Mouse (Mus musculus): ENCODE measurements around the gene Cyb5rl. TPM values are rescaled to one million over a fixed set of nuclear protein-coding genes. Genes with fewer than 3 reads are reported as not detected.

Cyb5rl gene
- total RNA-seq (2021), result 10 to 100 TPM; 19.3 to 21.4 TPM

DNA sequence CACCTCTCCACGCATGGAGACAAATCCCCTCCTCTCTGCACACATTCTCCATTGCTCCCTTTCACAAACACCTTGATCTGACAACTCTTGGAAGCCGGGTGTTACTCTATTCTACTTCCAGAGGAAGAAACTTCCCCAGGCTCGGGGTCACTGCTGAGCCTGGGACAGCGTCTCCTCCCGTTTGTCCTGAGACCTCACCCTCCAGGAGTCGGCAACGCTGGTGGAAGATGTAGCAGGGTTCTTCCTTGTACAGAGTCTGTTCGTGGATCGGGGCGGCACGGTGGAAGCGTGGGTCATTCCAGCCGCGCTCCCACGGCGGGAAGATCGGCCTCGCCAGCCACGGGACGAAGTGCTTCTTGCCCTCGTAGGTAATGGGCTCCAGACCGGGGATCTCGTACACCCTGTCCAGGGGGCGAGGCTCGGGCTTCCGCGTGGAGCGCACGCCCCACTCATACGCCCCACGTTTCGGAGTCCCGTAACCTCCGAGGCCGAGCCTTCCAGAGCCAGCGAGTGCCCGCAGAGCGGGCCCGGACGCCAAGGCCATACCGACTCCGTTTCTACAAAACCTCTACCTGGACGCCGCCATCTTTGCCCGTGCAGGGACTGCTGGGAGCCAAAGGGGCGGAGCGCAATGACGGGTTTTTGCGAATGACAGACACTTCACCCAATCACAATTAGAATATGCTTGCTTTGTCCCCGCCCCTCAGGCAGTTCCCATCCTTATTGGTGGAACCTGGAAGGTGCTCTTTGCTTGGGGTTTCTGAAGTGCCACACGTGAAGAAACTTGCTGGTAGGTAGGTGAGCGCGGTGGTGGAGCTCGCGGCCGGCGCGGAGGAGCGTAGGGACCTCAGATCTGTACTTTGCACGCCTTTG is at the start of gene Cyb5rl, which contains the start of gene Mrpl37:
TSS of gene Cyb5rl (plus strand) at position 737 of the 873 bp plus-strand sequence.
TSS of gene Mrpl37 (minus strand) at position 617 of the 873 bp plus-strand sequence.
- peak; percentile 95 to 98 for DNase-seq
- intact Hi-C loops (cut with DNase I), result loop anchor here (2.0 to 5.0 kb wide), 3 partner anchors 96 to 228 kb away; partner anchors contain the start of gene Ssbp3

DNA sequence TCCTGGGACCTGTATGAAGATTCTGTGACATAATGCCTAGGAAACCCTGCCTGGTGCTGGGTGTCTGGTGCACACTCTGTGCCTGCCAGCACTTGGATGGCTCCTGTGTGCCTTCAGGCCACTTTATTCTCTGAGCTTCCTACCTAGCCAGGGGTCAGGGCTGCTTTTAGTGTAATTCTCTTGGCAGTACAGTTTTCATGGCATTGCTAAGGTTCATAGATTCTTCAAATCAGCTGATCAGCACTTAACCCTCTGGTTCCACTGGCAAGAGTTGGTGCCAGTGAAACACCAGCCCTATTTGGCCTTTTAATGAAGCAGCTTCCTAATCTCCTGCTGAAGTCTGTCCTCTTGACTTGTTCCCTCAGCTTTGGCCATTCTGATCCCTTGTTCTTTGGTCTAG is 49.5 kb upstream of the Cyb5rl start:
- no peak for DNase-seq
- intact Hi-C loops (cut with DNase I), result no loop called here

DNA sequence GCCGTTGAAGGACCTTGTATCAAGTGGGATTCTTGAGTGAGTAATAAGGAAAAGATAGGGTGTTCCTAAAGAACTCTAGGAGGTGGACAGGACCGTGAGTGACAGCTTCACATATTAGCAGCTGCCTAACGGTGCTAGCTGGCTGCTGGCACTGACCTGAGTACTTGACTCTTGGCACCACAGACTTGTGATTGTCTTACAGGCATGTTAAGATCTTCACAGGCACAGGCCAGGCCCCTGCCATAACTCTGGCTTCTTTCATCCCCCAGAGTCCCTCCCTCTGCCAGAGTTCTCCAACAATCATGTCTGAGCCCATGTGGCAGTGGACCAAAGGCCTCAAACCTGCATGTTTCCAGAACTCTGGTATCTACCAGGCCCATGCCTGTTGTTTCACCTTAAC is 48.3 kb upstream of the Cyb5rl start:
- intact Hi-C loops (cut with DNase I), result no loop called here
- DNase-seq, result peak; percentile 34 to 37

DNA sequence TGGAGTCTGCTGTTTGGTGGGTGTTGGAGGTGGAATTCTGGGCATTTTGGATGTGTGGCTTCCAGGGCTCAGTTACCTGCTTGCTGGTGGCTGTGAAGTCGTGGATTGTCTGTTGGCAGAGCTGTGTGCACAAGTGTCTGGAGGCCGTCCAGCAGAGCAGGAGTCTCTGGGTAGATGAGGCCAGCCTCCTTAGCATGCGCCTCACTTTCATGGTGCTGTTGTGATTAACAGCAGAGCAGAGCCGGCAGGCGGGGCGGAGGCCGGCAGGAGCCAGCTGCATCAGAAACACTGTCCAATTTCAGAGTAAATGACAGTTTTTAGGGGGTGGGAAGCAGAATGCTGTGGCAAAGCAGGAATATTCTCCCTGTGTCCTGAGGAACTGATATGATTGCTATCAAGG is 47.8 kb upstream of the Cyb5rl start:
- DNase-seq, result peak; percentile 24 to 37
- intact Hi-C loops (cut with DNase I), result no loop called here

DNA sequence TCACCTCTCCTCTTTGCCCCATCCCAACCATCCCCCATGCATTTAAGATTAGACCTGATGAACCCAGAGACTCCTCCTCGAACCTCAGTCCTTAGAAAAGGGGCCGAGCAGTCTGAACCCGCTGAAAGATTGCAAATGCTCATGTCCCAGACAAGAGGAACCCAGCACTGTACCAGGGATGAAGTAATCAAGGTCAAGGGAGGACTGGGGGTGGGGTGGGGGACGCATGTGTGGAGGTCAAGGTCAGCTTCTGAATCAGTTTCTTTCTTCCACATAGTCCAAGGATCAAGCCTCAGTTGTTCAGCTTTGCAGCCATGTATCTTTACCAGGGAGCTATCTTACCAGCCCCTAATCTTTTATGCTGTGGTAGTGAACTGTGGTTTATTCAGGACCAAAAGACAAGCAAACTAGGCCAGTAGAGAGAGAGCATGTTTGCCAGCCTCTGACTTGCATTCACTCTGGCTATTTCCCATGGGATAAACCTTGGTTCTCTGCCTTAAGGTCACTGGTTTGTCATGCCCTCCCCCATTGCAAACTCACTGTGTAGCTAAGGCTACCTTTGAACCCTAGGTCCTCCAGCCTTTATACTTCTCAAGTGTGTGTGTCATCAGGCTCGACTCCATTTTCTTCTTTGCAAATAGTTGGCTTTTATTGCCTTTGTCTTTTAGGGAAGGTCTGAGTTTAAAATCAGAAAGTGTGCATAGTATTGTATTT is 46.3 kb upstream of the Cyb5rl start:
- intact Hi-C loops (cut with DNase I), result no loop called here

DNA sequence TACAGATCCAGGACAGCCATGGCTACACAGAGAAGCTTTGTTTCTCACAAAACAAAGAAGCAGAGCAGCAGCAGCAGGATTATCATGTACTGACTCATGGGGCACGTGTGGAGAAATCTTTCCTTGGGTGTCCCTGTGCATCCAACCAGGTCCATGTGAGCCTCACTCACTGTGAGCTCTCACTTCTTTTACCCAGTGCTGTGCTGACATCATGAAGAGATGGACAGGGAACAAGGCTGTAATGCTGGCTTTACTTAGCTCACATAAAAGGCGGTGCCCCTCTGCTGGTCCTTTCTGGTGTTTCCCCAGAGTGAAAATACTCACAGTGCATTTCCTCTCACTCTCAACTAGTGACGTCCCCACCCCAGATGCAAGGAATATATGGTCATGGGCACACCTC is 45.3 kb upstream of the Cyb5rl start:
- intact Hi-C loops (cut with DNase I), result no loop called here
- no peak for DNase-seq

More for the DNA sequence above, 46.3 kb upstream of the Cyb5rl start:
- DNase-seq, result no peak

DNA sequence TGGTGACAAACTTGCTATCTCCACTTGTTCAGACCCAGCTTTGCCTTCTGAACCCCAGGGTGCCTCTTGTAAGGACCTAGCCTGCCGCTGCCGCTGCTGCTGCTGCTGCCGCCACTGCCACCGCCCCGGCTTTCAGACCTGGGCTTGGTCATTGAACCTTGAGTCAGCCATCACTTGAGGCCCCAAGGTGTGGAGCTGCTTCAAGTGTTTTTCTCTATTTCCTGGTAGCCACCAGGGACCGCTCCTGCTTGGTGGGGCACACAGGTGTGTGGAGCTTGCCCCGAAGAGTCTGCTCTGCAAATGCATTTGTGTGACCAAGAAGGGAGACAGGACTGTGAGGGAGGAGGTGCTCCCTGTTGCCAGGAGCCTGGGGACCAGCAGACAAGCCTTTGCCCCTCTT is 41.9 kb upstream of the Cyb5rl start:
- intact Hi-C loops (cut with DNase I), result no loop called here
- DNase-seq, result no peak

DNA sequence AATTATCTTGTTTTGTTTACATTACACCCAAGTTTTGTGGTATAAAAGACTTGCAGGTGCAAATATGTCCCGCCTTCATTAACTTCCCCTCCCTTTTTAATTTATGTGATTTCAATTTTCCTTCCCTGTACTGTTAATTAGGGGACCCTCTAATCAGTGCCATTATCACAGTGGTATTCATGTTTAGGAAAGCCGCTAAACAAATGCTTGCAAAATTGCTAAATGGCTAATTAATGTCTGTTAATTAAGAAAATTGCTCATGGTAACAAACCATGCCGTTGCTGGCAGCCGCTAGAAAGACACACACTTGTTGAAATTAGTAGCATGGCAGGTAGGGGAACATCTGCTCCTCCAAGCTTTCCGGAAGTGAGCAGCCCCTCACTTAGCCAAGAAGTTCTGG is 41.4 kb upstream of the Cyb5rl start:
- no peak for DNase-seq
- intact Hi-C loops (cut with DNase I), result no loop called here

DNA sequence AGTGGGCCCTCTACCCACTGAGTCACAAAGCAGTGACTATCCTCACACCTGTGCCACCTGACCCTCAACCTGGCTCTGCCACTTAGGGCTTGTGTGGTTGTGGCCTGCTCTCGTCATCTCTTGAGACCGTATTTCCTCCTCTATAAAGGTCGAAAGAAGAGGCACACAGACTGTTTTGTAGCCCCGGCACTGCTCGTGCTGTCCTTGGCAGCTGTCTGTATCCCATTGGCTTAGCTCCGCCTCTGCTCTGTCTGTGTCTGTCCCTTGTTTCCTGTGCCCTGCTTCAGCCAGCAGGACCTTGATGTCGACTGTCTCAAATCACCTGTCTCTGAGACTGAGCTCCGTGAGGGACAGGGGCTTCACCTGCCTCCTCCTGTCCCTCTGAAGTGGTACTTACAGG is 40.3 kb upstream of the Cyb5rl start:
- DNase-seq, result no peak
- intact Hi-C loops (cut with DNase I), result no loop called here

DNA sequence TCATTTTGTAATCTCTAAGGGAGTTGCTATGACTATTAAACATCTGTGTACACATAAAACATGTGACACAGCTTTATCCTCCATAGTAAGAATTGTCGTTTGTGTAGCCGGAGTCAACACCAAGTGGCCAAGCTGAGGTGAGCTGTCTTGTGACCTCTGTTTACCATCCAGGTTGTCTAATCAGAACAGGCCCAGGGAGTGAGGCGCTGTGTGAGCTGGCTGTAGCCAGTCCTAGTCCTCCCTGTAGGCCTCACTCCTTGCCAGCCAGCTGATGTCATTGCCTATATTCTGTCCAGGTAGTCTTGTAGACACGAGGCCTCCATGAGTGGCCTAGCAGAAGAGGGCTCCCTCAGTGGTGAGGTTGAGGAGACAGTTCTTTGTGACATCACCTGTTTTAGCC is 31.1 kb upstream of the Cyb5rl start:
- intact Hi-C loops (cut with DNase I), result no loop called here
- no peak for DNase-seq

DNA sequence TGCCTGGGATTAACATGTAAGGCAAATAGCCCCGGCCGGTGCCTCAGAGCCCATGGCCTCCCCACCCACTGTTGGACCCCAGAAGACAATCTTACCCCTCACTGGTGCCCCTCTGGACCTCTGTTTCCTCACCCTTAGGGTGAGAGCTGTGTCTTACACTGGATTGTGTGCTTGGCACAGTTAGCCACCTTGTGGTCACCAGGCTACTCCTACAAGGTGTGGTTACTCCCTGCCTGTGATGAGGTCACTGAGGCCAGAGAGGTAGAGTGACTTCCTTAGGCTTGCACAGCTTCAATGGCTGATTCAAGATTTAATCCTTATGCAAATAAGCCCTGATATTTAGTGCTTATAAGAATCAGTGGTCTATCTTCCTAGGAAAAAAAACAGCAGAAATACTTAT is 29.8 kb upstream of the Cyb5rl start:
- intact Hi-C loops (cut with DNase I), result no loop called here
- DNase-seq, result no peak

DNA sequence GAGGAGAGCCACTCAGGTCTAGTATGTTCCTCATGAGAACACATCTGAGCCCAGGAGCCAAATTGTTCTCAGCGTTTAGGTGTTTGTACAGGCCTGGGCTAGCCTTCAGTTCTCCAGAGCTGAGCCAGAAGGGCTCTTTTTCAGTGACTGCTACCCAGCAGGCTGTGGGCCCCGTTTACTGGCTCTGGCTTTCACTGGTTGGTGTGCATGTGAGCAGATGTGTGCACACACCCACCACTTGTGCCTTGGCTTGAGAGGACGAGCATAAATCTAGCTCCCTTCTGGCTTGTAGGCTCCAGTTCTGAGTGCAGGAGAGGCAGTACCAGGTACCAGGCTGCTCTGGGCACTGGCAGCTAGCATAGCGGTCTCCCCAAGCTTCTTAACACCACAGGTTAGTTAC is 28.5 kb upstream of the Cyb5rl start:
- intact Hi-C loops (cut with DNase I), result no loop called here
- DNase-seq, result no peak

DNA sequence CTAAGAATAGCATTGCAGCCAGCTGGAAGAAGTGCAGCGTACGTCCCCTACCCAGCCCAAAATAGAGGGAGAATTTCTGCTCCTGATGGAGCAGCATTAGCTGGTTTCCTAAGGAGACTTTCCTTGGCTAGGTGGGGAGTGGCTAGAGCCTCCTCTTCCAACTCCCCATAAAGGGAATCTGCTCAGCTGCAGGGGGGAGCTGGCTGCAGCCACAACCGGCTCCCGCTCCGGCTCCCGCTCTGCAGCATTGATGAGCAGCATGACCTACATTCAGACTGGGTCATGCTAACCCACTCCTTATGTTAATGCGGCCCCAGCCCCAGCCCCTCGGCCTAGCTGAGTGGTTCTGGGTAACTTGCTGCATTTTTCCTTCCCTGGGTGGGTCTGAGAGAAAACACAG is 27.5 kb upstream of the Cyb5rl start:
- intact Hi-C loops (cut with DNase I), result no loop called here
- DNase-seq, result no peak

DNA sequence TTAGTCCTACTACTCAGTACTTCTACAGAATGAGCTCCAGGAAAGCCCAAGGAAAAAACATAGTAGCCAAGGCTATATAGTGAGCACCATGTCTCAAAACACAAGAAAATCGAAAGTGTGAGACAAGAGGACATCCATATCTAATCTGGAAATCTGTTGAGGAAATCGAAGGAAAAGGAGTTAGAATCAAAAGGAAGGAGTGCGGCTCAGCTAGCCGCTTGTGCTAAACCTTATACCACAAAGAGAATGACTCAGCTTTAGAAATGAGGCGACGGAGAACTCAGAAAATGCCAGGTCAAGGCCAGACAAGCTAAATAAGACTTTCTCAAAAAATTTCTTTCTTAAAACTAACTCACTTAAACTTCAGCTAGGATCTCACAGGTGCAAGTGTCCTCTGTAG is 24.5 kb upstream of the Cyb5rl start:
- no peak for DNase-seq
- intact Hi-C loops (cut with DNase I), result no loop called here

DNA sequence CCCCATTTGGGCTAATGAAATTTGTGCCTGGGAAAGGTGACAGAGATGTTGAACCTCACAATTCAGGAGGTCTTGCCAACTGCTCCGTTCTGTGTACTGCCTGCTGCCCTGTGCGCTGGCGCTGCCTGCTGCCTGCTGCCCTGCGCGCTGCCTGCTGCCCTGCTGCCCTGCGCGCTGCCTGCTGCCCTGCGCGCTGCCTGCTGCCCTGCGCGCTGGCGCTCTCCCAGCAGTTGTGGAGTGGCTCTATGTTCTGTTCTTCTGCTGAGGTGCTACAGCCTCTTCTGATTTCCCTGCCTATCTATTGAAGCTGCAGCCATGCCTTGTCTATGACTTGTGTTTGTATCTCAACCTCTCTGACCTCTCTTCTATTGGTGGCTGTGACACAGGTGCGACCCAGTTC is 21.6 kb upstream of the Cyb5rl start:
- intact Hi-C loops (cut with DNase I), result no loop called here
- DNase-seq, result no peak

DNA sequence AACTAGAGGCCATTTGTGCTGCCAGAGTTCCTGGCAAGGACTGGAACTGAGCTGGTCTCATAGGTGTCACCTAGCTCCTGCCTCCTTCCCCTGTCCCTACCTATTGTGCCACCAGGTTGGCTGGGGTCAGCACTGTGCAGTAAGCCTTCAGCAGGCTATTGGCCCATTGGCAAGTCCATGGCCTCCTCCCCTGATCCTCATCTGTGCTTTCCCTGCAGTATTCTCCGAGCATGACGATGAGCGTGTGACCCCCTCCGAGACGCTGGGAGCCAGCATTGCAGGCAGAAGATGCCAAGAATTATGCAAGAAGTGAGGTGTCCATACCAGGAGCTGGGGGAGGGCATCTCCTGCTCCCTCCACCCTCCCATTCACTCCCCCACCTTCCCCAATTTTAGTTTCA is 19.0 kb upstream of the Cyb5rl start:
- DNase-seq, result no peak
- intact Hi-C loops (cut with DNase I), result no loop called here

DNA sequence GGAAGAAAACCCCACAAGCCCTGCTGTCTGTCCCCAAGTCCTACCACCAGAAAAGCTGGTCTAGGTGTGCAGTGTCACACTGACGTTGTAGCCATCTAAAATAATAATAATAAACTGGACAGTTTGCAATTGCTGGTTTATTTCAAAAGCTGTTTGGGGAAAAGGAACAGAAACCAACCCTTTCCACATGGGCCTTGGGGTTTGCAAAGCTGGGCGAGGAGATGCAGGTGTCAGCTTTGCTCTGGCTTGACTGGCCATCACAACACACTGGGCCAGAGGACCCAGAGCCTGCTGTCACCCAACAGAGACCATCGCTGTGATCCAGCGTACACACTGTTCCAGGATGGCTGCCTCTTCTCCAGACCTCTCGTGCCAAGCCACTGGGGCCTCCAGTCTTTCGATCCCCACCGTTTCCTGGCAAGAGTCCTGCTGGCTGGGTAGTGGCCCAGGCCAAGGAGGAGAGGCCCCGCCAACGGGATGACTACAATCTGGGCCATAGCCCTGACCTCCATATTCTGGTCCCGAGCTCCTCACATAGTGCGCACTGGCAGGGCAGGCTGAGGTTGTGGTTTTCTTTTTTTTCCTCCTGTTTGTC is 18.1 kb upstream of the Cyb5rl start:
- intact Hi-C loops (cut with DNase I), result no loop called here

DNA sequence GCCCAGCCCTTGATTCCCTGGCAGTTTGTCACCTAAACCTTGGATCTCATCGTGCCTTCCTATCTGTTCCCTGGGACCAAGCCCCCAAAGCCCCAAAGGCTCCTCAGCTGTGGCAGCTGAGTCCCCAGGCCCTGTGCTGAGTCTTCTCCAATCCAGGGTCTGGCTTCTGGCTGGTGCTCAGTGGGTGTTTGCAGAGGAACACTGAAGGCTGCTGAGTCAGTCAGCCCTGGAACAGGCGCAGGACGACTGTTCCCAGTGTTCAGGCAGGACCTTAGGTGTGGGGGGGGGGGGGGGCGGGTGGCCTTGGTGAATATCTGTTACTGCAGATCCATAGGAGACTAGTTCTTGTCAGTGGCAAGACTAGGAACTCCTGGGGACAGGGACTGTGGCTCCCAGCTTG is 14.9 kb upstream of the Cyb5rl start:
- no peak for DNase-seq
- intact Hi-C loops (cut with DNase I), result no loop called here

More for the DNA sequence above, 18.1 kb upstream of the Cyb5rl start:
- peak; percentile 49 to 64 for DNase-seq

DNA sequence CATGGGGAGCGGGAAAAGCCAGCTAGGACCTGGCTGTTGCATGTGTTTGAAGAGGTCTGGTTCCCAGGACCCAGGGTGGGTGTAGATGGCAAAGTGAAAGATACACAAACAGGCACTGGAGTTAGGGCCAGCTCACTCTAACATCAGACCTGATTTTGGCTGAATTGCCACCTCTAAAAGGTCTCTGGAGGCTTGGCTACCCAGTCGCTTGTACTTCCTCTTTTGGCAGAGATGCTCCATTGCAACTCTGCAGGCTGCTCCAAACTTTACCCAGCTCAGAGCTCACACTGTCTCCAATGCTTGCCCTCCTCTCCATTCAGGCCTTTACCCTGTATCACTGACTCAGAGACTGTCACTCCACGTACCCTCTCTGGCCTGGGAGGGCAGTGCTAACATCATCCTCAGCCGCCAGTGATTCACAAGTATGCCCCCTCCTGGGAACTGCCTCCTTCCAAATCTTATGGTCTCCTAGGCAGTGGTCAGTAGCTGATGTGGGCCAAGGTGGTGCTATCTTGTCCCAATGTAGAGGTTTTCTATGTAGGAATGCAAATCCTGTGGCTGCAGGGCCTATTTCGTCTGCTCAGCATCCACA is 13.7 kb upstream of the Cyb5rl start:
- no peak for DNase-seq
- intact Hi-C loops (cut with DNase I), result no loop called here

DNA sequence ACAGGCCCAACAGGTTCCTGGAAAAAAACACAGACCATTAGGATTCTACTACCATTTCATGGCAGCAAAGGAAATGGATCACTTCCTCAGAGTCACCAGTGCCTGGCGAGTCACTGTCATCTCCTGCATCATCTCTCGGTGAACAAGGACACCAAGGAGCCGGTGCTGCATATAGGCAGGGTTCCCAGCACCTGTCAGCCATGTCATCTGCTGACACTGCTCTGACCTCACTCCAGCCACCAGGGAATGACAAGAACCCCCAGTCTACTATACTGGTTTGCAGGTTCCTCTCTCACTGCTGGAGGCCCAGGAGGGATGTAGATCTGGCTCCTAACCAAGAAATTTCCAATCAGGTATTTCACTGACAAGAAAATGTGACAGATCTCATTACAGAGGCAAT is 10.7 kb upstream of the Cyb5rl start:
- no peak for DNase-seq
- intact Hi-C loops (cut with DNase I), result no loop called here

DNA sequence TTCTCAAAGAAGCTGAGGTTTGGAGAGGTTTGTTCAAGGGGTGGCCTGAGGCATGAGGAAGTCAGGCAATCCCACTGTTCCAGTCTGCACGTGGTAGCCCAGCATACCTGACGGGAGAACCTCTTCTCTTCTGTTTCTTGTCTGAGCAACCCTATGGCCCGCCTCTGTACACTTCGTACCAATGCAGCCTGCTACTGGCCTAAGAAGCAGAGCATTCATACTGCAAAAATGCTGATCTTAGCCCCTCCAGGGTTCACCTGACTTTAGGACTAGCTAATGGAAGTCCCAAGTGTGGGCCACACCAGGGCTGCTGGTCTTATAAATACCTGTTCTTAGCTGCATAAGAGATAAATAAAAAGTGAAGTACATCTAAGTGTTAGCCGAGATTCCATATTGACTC is 8.4 kb upstream of the Cyb5rl start:
- DNase-seq, result no peak
- intact Hi-C loops (cut with DNase I), result no loop called here

Data from heart, postnatal 36 days (tissue).